Mouse (Mus musculus) stomach, embryonic 15.5 days (tissue): ENCODE measurements around the gene Ing3. TPM values are rescaled to one million over a fixed set of nuclear protein-coding genes. Genes with fewer than 3 reads are reported as not detected.

Experiments used
- polyA plus RNA-seq: library from polyadenylated mRNA; unstranded; fragments of >200 nt; fragmentation: Nextera tagmentation; extraction: Ambion mirVana; gene quantifications from 2 replicates; pipeline ENCODE4 v1.2.1, GENCODE M21; 2015

The Ing3 gene
- polyA plus RNA-seq, 1 experiment from 2014 or later: 44.3 TPM

Other genes with a start within 250 kb of the Ing3 start
- 73.1 and 76.7 TPM in 2 replicates for gene Tspan12, start 97.1 kb upstream of the Ing3 start, polyA plus RNA-seq
- gene Cped1, start 36.3 kb downstream of the Ing3 start, polyA plus RNA-seq: 20.4 and 26.9 TPM in 2 replicates